Mouse (Mus musculus) MEL (cell line): Measurements from ENCODE around the gene Msh3. TPM values are rescaled to one million over a fixed set of nuclear protein-coding genes. Genes with fewer than 3 reads are reported as not detected.
A peak's percentile ranks its signal among the peaks of the same experiment; 100 is the strongest.

Experiments
- DNase-seq: peaks from one replicate; pipeline ENCODE4 v3.0.0; 2011; ENCODE audit warnings: low read depth, low spot score
- H3K27ac ChIP-seq: 2 replicates; pipeline ENCODE4 v1.5.1; 2012; ENCODE audit warnings: low read depth, mild to moderate bottlenecking, control low read depth, low read length, moderate library complexity; ENCODE audit not compliant: control insufficient read depth
- H3K27me3 ChIP-seq, 2 experiments: fragments of 150-350 bp in 1 of 2; sonication (generic) in 1 of 2; 2 replicates each; pipeline ENCODE4 v1.6.1; 2012; ENCODE audit warnings: low read length in 2 of 2, mild to moderate bottlenecking in 2 of 2, improper control_type of control experiment in 1 of 2, moderate library complexity in 1 of 2; ENCODE audit not compliant: insufficient read depth in 2 of 2, control insufficient read depth in 1 of 2
- H3K36me3 ChIP-seq, 2 experiments: 2 replicates each; pipeline ENCODE4 v1.6.1; 2012 to 2014; ENCODE audit warnings: low read length in 2 of 2, improper control_type of control experiment in 1 of 2, inconsistent platforms in 1 of 2, mild to moderate bottlenecking in 1 of 2; ENCODE audit not compliant: insufficient read depth in 2 of 2, control insufficient read depth in 1 of 2
- H3K4me1 ChIP-seq, 2 experiments: fragments of 150-350 bp in 1 of 2; sonication (generic) in 1 of 2; 2 replicates each; pipeline ENCODE4 v1.6.1; 2012; ENCODE audit warnings: low read length in 2 of 2, improper control_type of control experiment in 1 of 2, mild to moderate bottlenecking in 1 of 2; ENCODE audit not compliant: insufficient read depth in 2 of 2, control insufficient read depth in 1 of 2
- H3K4me3 ChIP-seq, 2 experiments: fragments of 150-350 bp in 1 of 2; sonication (generic) in 1 of 2; 2 replicates each; pipeline ENCODE4 v1.5.1; 2012; ENCODE audit warnings: low read depth in 2 of 2, low read length in 2 of 2, mild to moderate bottlenecking in 2 of 2, moderate library complexity in 2 of 2, control low read depth in 1 of 2, improper control_type of control experiment in 1 of 2; ENCODE audit not compliant: control insufficient read depth in 1 of 2, insufficient read depth in 1 of 2
- H3K79me2 ChIP-seq: 2 replicates; pipeline ENCODE4 v1.6.1; 2012; ENCODE audit warnings: mild to moderate bottlenecking, low read length, moderate library complexity; ENCODE audit not compliant: control insufficient read depth, poor library complexity, insufficient read depth
- H3K9ac ChIP-seq: 2 replicates; pipeline ENCODE4 v1.6.1; 2012; ENCODE audit warnings: low read depth, mild to moderate bottlenecking, control low read depth, low read length, moderate library complexity; ENCODE audit not compliant: control insufficient read depth, poor library complexity, severe bottlenecking
- H3K9me3 ChIP-seq: fragments of 150-350 bp; sonication (generic); replicated peaks from 2 replicates; pipeline ENCODE4 v1.6.1; 2012; ENCODE audit warnings: mild to moderate bottlenecking, low read length, improper control_type of control experiment, moderate library complexity; ENCODE audit not compliant: insufficient read depth
- CHD2 ChIP-seq: IDR thresholded peaks from 2 replicates; pipeline ENCODE4 v1.6.1; 2011; ENCODE audit warnings: low read length, improper control_type of control experiment
- CTCF ChIP-seq, 3 experiments: IDR thresholded peaks in 2 of 3; conservative IDR thresholded peaks in 1 of 3; 2 replicates each; pipeline ENCODE4 v1.5.1; 2011 to 2012; ENCODE audit warnings: low read length in 3 of 3, low read depth in 2 of 3, mild to moderate bottlenecking in 2 of 3, improper control_type of control experiment in 1 of 3, inconsistent platforms in 1 of 3, mixed read lengths in 1 of 3, moderate library complexity in 1 of 3; ENCODE audit not compliant: control insufficient read depth in 1 of 3, insufficient read depth in 1 of 3, poor library complexity in 1 of 3, severe bottlenecking in 1 of 3
- EP300 ChIP-seq, 2 experiments: IDR thresholded peaks; 2 replicates each; pipeline ENCODE4 v1.6.1; 2011; ENCODE audit warnings: improper control_type of control experiment in 2 of 2, low read length in 2 of 2, low read depth in 1 of 2, mild to moderate bottlenecking in 1 of 2
- ETS1 ChIP-seq: IDR thresholded peaks from 2 replicates; pipeline ENCODE4 v1.6.1; 2012; ENCODE audit warnings: low read depth, mild to moderate bottlenecking, inconsistent platforms, low read length, improper control_type of control experiment, moderate library complexity
- GATA1 ChIP-seq: IDR thresholded peaks from 2 replicates; pipeline ENCODE4 v1.6.1; 2011; ENCODE audit warnings: low read depth, low read length, improper control_type of control experiment
- HCFC1 ChIP-seq: IDR thresholded peaks from 2 replicates; pipeline ENCODE4 v1.6.1; 2012; ENCODE audit warnings: low read depth, mild to moderate bottlenecking, inconsistent platforms, low read length, improper control_type of control experiment, moderate library complexity
- JUND ChIP-seq: IDR thresholded peaks from 2 replicates; pipeline ENCODE4 v1.6.1; 2011; ENCODE audit warnings: low read depth, mild to moderate bottlenecking, improper control_type of control experiment, low read length
- MAX ChIP-seq: IDR thresholded peaks from 2 replicates; pipeline ENCODE4 v1.6.1; 2011; ENCODE audit warnings: low read length, improper control_type of control experiment
- MXI1 ChIP-seq: IDR thresholded peaks from 2 replicates; pipeline ENCODE4 v1.6.1; 2011; ENCODE audit warnings: mild to moderate bottlenecking, low read depth, low read length, improper control_type of control experiment
- NELFE ChIP-seq: IDR thresholded peaks from 2 replicates; pipeline ENCODE4 v1.6.1; 2011; ENCODE audit warnings: low read depth, low read length, improper control_type of control experiment
- POLR2AphosphoS2 ChIP-seq: IDR thresholded peaks from 2 replicates; pipeline ENCODE4 v1.6.1; 2011; ENCODE audit warnings: low read length, improper control_type of control experiment
- POLR2AphosphoS5 ChIP-seq: IDR thresholded peaks from 2 replicates; pipeline ENCODE4 v1.6.1; 2012; ENCODE audit warnings: low read depth, borderline replicate concordance, mild to moderate bottlenecking, inconsistent platforms, low read length, moderate library complexity, mixed read lengths
- RAD21 ChIP-seq: IDR thresholded peaks from 2 replicates; pipeline ENCODE4 v1.6.1; 2011; ENCODE audit warnings: mild to moderate bottlenecking, low read depth, low read length, improper control_type of control experiment
- TAL1 ChIP-seq: IDR thresholded peaks from 2 replicates; pipeline ENCODE4 v1.6.1; 2012; ENCODE audit warnings: mild to moderate bottlenecking, inconsistent platforms, low read length, moderate library complexity, mixed read lengths
- UBTF ChIP-seq: IDR thresholded peaks from 2 replicates; pipeline ENCODE4 v1.6.1; 2012; ENCODE audit warnings: low read depth, mild to moderate bottlenecking, inconsistent platforms, low read length, improper control_type of control experiment, moderate library complexity, borderline replicate concordance; ENCODE audit not compliant: insufficient read depth
- ZKSCAN1 ChIP-seq: IDR thresholded peaks from 2 replicates; pipeline ENCODE4 v1.6.1; 2012; ENCODE audit warnings: low read depth, mild to moderate bottlenecking, inconsistent platforms, low read length, improper control_type of control experiment, moderate library complexity
- polyA plus RNA-seq, 2 experiments: library from polyadenylated mRNA; stranded (reverse) in 1 of 2; unstranded in 1 of 2; fragments of >175 nt in 1 of 2; fragments of >200 nt in 1 of 2; gene quantifications; 2 replicates each; pipeline versions ENCODE4 v1.2.1 to v1.2.4; 2012; ENCODE audit warnings: low replicate concordance in 2 of 2, low read depth in 1 of 2; ENCODE audit not compliant: insufficient read length in 2 of 2, insufficient read depth in 1 of 2, missing spikeins in 1 of 2
- total RNA-seq: library from RNA; depleted of rRNA; stranded (reverse); fragments of 300-350 nt; gene quantifications from 2 replicates; pipeline ENCODE4 v1.2.3, GENCODE M21; 2012

Msh3 gene
- total and polyA plus RNA-seq, 3 experiments = 14.4 to 17.7 TPM; not detected in 1

DNA sequence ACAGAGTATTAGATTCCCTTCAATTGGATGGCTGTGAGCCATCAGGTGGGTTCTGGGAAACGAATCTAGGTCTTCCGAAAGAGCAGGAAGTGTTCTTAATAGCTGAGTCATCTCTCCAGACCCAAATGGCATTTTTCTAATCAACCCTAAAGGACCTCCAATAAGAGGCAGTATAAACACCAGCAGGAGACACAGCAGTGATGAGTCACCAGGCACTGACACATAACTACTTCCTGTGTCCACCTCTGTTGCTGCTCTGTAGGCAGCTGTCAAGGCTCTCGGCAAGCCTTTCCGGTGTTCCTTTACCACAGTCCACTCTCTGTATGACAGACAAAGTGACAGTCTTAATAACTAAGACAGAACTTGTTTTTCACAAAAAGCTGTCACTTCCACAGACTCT lies 113.4 kb downstream of the Msh3 start:
- no peaks in the 10 kb centered on the region for H3K9me3 ChIP-seq
- no peak overlapping the region for H3K9ac ChIP-seq
- H3K4me3 ChIP-seq = no peak overlapping the region
- H3K36me3 ChIP-seq = peaks cover 0 to 20% of the 10 kb centered on the region in 2 experiments; a peak in 2 of 4 replicates
- TF ChIP-seq TAL1 (no peak), POLR2AphosphoS2 (no peak), EP300 (IDR thresholded peaks at IDR 0.05; ENCODE audit: low read depth in 1 of 2, low read length in 2 of 2) (peak in 1 of 2 experiments; percentile 0; a peak in 1 of 4 replicates), JUND (peak; percentile 77; the same call in 1 of the 2 replicates), ETS1 (peak; percentile 33; the same call in 1 of the 2 replicates), POLR2AphosphoS5 (no peak), NELFE (no peak), UBTF (no peak), HCFC1 (no peak)
- DNase-seq = peak; percentile 72
- peak overlapping the region; percentile 60 for H3K27ac ChIP-seq
- no peaks in the 10 kb centered on the region for H3K27me3 ChIP-seq
- H3K4me1 ChIP-seq = peaks cover 2 to 10% of the 10 kb centered on the region in 2 experiments; a peak in 3 of 4 replicates
- no peaks in the 10 kb centered on the region for H3K79me2 ChIP-seq

DNA sequence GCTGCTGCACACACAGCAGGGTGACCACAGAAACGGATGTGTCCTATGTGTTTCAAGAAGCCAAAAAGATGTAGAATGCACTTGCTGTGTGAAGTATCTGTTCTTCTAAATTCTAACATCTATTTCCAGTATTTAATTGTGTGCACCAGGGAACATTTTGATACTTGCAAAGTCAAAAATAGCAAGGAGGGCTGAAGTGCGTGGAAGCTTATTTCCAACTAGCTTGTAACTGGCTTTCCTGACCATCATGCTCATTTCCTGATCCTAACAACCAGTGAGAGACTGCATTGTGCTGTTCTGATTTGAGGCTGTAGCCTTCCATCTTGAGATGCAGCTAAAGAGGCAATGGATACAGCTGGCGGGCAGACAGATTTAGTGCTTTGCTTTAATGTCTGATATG lies 116.9 kb downstream of the Msh3 start:
- no peaks in the 10 kb centered on the region for H3K9me3 ChIP-seq
- no peak overlapping the region for H3K4me3 ChIP-seq
- TF ChIP-seq CHD2 (no peak), ZKSCAN1 (no peak), GATA1 (no peak), MXI1 (no peak), NELFE (no peak), POLR2AphosphoS2 (no peak), MAX (no peak), HCFC1 (no peak), RAD21 (no peak), CTCF (IDR thresholded peaks at IDR 0.05 in 2 of 3, conservative IDR thresholded peaks at IDR 0.05 in 1 of 3; ENCODE audit: control insufficient read depth in 1 of 3, insufficient read depth in 1 of 3, low read depth in 2 of 3, low read length in 3 of 3, poor library complexity in 1 of 3, severe bottlenecking in 1 of 3) (no peak), TAL1 (no peak)
- H3K36me3 ChIP-seq = peaks cover 0 to 20% of the 10 kb centered on the region in 2 experiments; a peak in 2 of 4 replicates
- no peak overlapping the region for H3K9ac ChIP-seq
- H3K27ac ChIP-seq = no peak overlapping the region
- no peak for DNase-seq
- peaks cover 2 to 10% of the 10 kb centered on the region in 2 experiments; a peak in 3 of 4 replicates for H3K4me1 ChIP-seq
- no peaks in the 10 kb centered on the region for H3K27me3 ChIP-seq
- H3K79me2 ChIP-seq = no peaks in the 10 kb centered on the region
